Mouse (Mus musculus): ENCODE measurements around the gene Scn4b.

Scn4b gene

GRCm38 (mm10) chr9:45126941-45127340, 11.3 kb upstream of the Scn4b start:
- DNase-seq (ENCODE audit: low spot score in 2 of 2): no peak

GRCm38 (mm10) chr9:45130119-45130518, 8.1 kb upstream of the Scn4b start:
- DNase-seq (ENCODE audit: low spot score in 2 of 2): no peak

GRCm38 (mm10) chr9:45133484-45134310, 4.5 kb upstream of the Scn4b start:
- peak in 1 of 2 experiments; percentile 49 for DNase-seq (ENCODE audit: low spot score in 2 of 2)

GRCm38 (mm10) chr9:45136442-45137169, 1.6 kb upstream of the Scn4b start:
- DNase-seq (ENCODE audit: low spot score in 2 of 2): no peak

GRCm38 (mm10) chr9:45139082-45139481, 887 bp downstream of the Scn4b start:
- DNase-seq (ENCODE audit: low spot score in 2 of 2): no peak

- DNase-seq (ENCODE audit: low spot score in 2 of 2): no peak
Observed at GRCm38 (mm10) chr9:45140945-45141344, 2.8 kb downstream of the Scn4b start.

- no peak for DNase-seq (ENCODE audit: low spot score in 2 of 2)
Observed at GRCm38 (mm10) chr9:45142686-45143085, 4.5 kb downstream of the Scn4b start.

- no peak for DNase-seq (ENCODE audit: low spot score in 2 of 2)
Observed at GRCm38 (mm10) chr9:45145533-45146266, 7.5 kb downstream of the Scn4b start.

GRCm38 (mm10) chr9:45146267-45146597, 8.0 kb downstream of the Scn4b start:
- peak; percentile 79 to 86 for DNase-seq (ENCODE audit: low spot score in 2 of 2)

- no peak for DNase-seq (ENCODE audit: low spot score in 2 of 2)
Observed at GRCm38 (mm10) chr9:45150933-45151332, 12.7 kb downstream of the Scn4b start.

- DNase-seq (ENCODE audit: low spot score in 2 of 2): no peak
Observed at GRCm38 (mm10) chr9:45153361-45153760, 15.2 kb downstream of the Scn4b start.

GRCm38 (mm10) chr9:45167903-45168302, 29.7 kb downstream of the Scn4b start:
- DNase-seq (ENCODE audit: low spot score in 2 of 2): no peak

GRCm38 (mm10) chr9:45170150-45170549, 32.0 kb downstream of the Scn4b start:
- DNase-seq (ENCODE audit: low spot score in 2 of 2): peak in 1 of 2 experiments; percentile 62

GRCm38 (mm10) chr9:45171073-45171610, 32.9 kb downstream of the Scn4b start:
- DNase-seq (ENCODE audit: low spot score in 2 of 2): no peak

- no peak for DNase-seq (ENCODE audit: low spot score in 2 of 2)
Observed at GRCm38 (mm10) chr9:45173475-45173874, 35.3 kb downstream of the Scn4b start.

GRCm38 (mm10) chr9:45179282-45179681, 41.1 kb downstream of the Scn4b start:
- DNase-seq (ENCODE audit: low spot score in 2 of 2): no peak

GRCm38 (mm10) chr9:45181770-45182169, 43.6 kb downstream of the Scn4b start, which contains the start of gene BC049352:
Gene BC049352 (plus strand): TSS chr9:45182007.
- no peak for DNase-seq (ENCODE audit: low spot score in 2 of 2)

- DNase-seq (ENCODE audit: low spot score in 2 of 2): no peak
Observed at GRCm38 (mm10) chr9:45182521-45182920, 44.3 kb downstream of the Scn4b start.

GRCm38 (mm10) chr9:45183266-45183665, 45.1 kb downstream of the Scn4b start:
- DNase-seq (ENCODE audit: low spot score in 2 of 2): no peak

- DNase-seq (ENCODE audit: low spot score in 2 of 2): peak; percentile 64 to 77
Observed at GRCm38 (mm10) chr9:45185250-45185649, 47.1 kb downstream of the Scn4b start.

GRCm38 (mm10) chr9:45188570-45189563, 50.7 kb downstream of the Scn4b start:
- no peak for DNase-seq (ENCODE audit: low spot score in 2 of 2)

Measured in right cerebral cortex, postnatal 10 days (tissue).